Mouse (Mus musculus) heart, embryonic 12.5 days (tissue): ENCODE data around the gene Tbc1d14. TPM values are rescaled to one million over a fixed set of nuclear protein-coding genes. Genes with fewer than 3 reads are reported as not detected.

Experiments used
- ATAC-seq: fragments of 200-750 bp; cut with Nextera tagmentation; 2 replicates; pipeline ENCODE4 v1.8.0; 2017; ENCODE audit warnings: moderate TSS enrichment, moderate library complexity; ENCODE audit not compliant: insufficient number of reproducible peaks, low FRiP score
- H3K27ac ChIP-seq: fragments of 300-500 bp; sonication (generic); 2 replicates; pipeline ENCODE4 v1.5.1; 2016; ENCODE audit warnings: mild to moderate bottlenecking, moderate library complexity; ENCODE audit not compliant: poor library complexity, severe bottlenecking
- H3K27me3 ChIP-seq: fragments of 300-500 bp; sonication (generic); replicated peaks from 2 replicates; pipeline ENCODE4 v1.6.1; 2016; ENCODE audit warnings: mild to moderate bottlenecking, moderate library complexity
- H3K36me3 ChIP-seq: fragments of 300-500 bp; sonication (generic); 2 replicates; pipeline ENCODE4 v1.6.1; 2016; ENCODE audit warnings: mild to moderate bottlenecking, moderate library complexity
- H3K4me1 ChIP-seq: fragments of 300-500 bp; sonication (generic); replicated peaks from 2 replicates; pipeline ENCODE4 v1.6.1; 2016; ENCODE audit warnings: mild to moderate bottlenecking
- H3K4me2 ChIP-seq: fragments of 300-500 bp; sonication (generic); 2 replicates; pipeline ENCODE4 v1.6.1; 2016; ENCODE audit warnings: mild to moderate bottlenecking, moderate library complexity
- H3K4me3 ChIP-seq: fragments of 300-500 bp; sonication (generic); 2 replicates; pipeline ENCODE4 v1.5.1; 2016; ENCODE audit warnings: mild to moderate bottlenecking
- H3K9ac ChIP-seq: fragments of 300-500 bp; sonication (generic); 2 replicates; pipeline ENCODE4 v1.6.1; 2016; ENCODE audit warnings: mild to moderate bottlenecking, moderate library complexity
- H3K9me3 ChIP-seq: fragments of 300-500 bp; sonication (generic); replicated peaks from 2 replicates; pipeline ENCODE4 v1.6.1; 2016; ENCODE audit warnings: mild to moderate bottlenecking, moderate library complexity
- WGBS: fragments of 180-500 bp; shearing (Covaris S2); methylation state at CpG from one replicate; pipeline ENCODE4 v1.1.7; 2016; 5-methylcytosine and 5-hydroxymethylcytosine counted together
- polyA plus RNA-seq: library from polyadenylated mRNA; unstranded; fragments of >200 nt; fragmentation: Nextera tagmentation; extraction: Ambion mirVana; gene quantifications from 2 replicates; pipeline ENCODE4 v1.2.1, GENCODE M21; 2016

Tbc1d14 gene
- polyA plus RNA-seq, 1 experiment from 2014 or later, result 20.0 TPM

- H3K4me2 ChIP-seq, result peak overlapping the region; percentile 35; the same call in 1 of the 2 replicates
- no peak overlapping the region for H3K9ac ChIP-seq
- H3K9me3 ChIP-seq, result no peaks in the 10 kb centered on the region
- peak overlapping the region; percentile 81 for H3K27ac ChIP-seq
- no peak for ATAC-seq
- no peaks in the 10 kb centered on the region for H3K27me3 ChIP-seq
- WGBS, result 41% methylated on average over 5 of the region's 5 CpGs
- H3K36me3 ChIP-seq, result no peaks in the 10 kb centered on the region
- H3K4me3 ChIP-seq, result no peak overlapping the region
- peaks cover 40% of the 10 kb centered on the region for H3K4me1 ChIP-seq
Observed at GRCm38 (mm10) chr5:36554496-36554895, 38.6 kb downstream of the Tbc1d14 start.

- WGBS, result 41% methylated on average over 4 of the region's 4 CpGs
- 0 out of 2 replicates have a peak overlapping the region, but pooled peaks have one; percentile 35 for H3K4me2 ChIP-seq
- no peak for ATAC-seq
- peaks cover 43% of the 10 kb centered on the region for H3K4me1 ChIP-seq
- H3K9me3 ChIP-seq, result no peaks in the 10 kb centered on the region
- no peaks in the 10 kb centered on the region for H3K27me3 ChIP-seq
- H3K36me3 ChIP-seq, result no peaks in the 10 kb centered on the region
- H3K9ac ChIP-seq, result no peak overlapping the region
- no peak overlapping the region for H3K4me3 ChIP-seq
- H3K27ac ChIP-seq, result peak overlapping the region; percentile 81
Observed at GRCm38 (mm10) chr5:36553886-36554285, 39.2 kb downstream of the Tbc1d14 start.

DNA sequence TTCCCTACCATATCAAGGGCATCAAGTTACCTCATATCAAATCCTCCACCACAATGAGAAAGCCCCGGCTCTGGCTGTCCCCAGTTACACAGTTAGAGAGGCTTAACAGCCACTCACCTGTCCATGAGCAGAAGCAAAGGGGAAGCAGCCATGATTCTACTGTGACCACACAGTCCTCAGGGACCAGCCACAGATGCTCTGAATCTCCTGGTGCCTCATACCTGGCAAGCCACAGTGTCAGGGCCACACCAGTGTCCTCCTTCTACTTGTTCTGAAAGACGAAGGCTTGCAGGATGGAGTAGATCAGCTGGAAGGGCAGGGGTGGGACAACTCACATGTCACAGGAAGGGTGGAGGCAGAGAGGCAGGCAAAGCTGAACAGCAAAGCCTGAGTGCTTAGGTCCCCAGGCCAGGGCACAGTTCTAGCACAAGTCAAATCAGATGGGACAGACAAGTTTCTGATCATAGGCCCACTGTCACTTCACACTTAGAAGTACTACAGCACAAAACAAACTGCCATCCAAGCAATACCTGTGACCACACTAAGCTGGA is 39.9 kb downstream of the Tbc1d14 start:
- 59% methylated on average over 2 of the region's 2 CpGs for WGBS
- no peak overlapping the region for H3K9ac ChIP-seq
- ATAC-seq, result no peak

GRCm38 (mm10) chr5:36552391-36552790 is 40.7 kb downstream of the Tbc1d14 start:
- Histone ChIP-seq H3K4me1 (peaks cover 39% of the 10 kb centered on the region), H3K4me2 (no peak overlapping the region), H3K9ac (no peak overlapping the region), H3K27me3 (no peaks in the 10 kb centered on the region), H3K27ac (no peak overlapping the region), H3K9me3 (no peaks in the 10 kb centered on the region), H3K36me3 (no peaks in the 10 kb centered on the region), H3K4me3 (no peak overlapping the region)
- ATAC-seq, result no peak
- 91% methylated on average over 4 of the region's 4 CpGs for WGBS

More for the DNA sequence above, 39.9 kb downstream of the Tbc1d14 start:
- H3K27ac ChIP-seq, result no peak overlapping the region
- peaks cover 45% of the 10 kb centered on the region for H3K4me1 ChIP-seq
- H3K4me2 ChIP-seq, result no peak overlapping the region
- H3K4me3 ChIP-seq, result no peak overlapping the region
- H3K9me3 ChIP-seq, result no peaks in the 10 kb centered on the region
- H3K36me3 ChIP-seq, result no peaks in the 10 kb centered on the region
- no peaks in the 10 kb centered on the region for H3K27me3 ChIP-seq

GRCm38 (mm10) chr5:36549243-36549642 is 43.8 kb downstream of the Tbc1d14 start:
- Histone ChIP-seq H3K27me3 (no peaks in the 10 kb centered on the region), H3K9me3 (no peaks in the 10 kb centered on the region), H3K36me3 (no peaks in the 10 kb centered on the region), H3K27ac (no peak overlapping the region), H3K9ac (0 out of 2 replicates have a peak overlapping the region, but pooled peaks have one; percentile 40), H3K4me1 (peaks cover 34% of the 10 kb centered on the region), H3K4me3 (no peak overlapping the region), H3K4me2 (no peak overlapping the region)
- WGBS, result 63% methylated on average over 6 of the region's 6 CpGs
- no peak for ATAC-seq

GRCm38 (mm10) chr5:36544765-36545164 is 48.3 kb downstream of the Tbc1d14 start:
- Histone ChIP-seq H3K27ac (no peak overlapping the region), H3K4me1 (peaks cover 14% of the 10 kb centered on the region), H3K36me3 (no peaks in the 10 kb centered on the region), H3K9me3 (no peaks in the 10 kb centered on the region), H3K4me2 (no peak overlapping the region), H3K9ac (no peak overlapping the region), H3K4me3 (no peak overlapping the region), H3K27me3 (no peaks in the 10 kb centered on the region)
- 86% methylated on average over 1 of the region's 1 CpGs for WGBS
- ATAC-seq, result no peak

DNA sequence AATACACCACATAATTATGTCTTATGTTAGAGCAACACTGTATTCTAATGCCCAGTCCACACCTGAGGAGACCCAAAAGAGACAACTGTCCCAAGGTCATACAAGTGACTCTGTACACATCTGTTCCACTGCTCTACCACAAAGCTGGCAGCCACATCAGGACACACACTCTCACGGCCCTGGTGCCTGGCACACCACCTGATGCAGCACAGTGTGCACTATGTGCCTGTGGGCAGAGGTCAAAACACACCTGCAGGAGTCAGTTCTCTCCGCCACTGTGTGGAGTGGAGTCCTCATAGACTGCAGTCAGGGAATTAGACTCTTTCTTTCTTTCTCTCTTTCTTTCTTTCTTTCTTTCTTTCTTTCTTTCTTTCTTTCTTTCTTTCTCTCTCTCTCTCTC is 52.1 kb downstream of the Tbc1d14 start:
- Histone ChIP-seq H3K9ac (no peak overlapping the region), H3K4me1 (peaks cover 3% of the 10 kb centered on the region; the same call in 1 of the 2 replicates), H3K27ac (no peak overlapping the region), H3K27me3 (no peaks in the 10 kb centered on the region), H3K4me3 (no peak overlapping the region), H3K4me2 (no peak overlapping the region), H3K9me3 (no peaks in the 10 kb centered on the region), H3K36me3 (no peaks in the 10 kb centered on the region)
- no peak for ATAC-seq
- 83% methylated on average over 2 of the region's 2 CpGs for WGBS

DNA sequence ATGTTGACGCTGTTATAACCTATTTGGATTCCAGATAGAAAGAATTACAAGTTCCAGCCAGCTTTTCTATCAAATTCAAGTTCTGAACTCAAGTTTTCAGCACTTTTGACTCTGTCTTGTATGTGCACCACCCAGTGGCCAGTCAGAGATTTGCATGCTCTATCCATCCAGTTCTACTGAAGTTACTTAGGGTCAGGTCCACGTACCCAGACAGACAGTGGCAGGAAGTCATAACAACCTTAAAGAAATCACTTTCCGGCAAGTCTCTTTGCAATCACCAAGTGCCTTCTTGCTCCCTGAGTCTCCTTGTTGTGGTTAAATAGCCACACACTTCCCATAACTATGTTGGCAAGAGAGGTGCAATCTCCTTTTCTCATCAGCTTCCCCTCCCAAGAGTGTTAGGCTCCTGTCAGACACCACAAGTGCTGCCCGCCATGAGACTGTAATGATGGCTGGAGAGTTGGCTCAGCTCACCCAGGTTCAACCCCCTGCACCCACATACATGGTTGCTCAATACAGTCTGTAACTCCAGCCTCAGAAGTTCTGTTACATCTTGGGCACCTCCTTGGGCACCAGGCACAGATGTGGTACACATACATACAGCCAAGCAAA is 54.4 kb downstream of the Tbc1d14 start:
- ATAC-seq, result no peak
- Histone ChIP-seq H3K9ac (no peak overlapping the region), H3K36me3 (no peaks in the 10 kb centered on the region), H3K27me3 (no peaks in the 10 kb centered on the region), H3K27ac (no peak overlapping the region), H3K4me3 (no peak overlapping the region), H3K4me1 (peaks cover 6% of the 10 kb centered on the region; the same call in 1 of the 2 replicates), H3K4me2 (no peak overlapping the region), H3K9me3 (no peaks in the 10 kb centered on the region)
- 29% methylated on average over 4 of the region's 4 CpGs for WGBS

DNA sequence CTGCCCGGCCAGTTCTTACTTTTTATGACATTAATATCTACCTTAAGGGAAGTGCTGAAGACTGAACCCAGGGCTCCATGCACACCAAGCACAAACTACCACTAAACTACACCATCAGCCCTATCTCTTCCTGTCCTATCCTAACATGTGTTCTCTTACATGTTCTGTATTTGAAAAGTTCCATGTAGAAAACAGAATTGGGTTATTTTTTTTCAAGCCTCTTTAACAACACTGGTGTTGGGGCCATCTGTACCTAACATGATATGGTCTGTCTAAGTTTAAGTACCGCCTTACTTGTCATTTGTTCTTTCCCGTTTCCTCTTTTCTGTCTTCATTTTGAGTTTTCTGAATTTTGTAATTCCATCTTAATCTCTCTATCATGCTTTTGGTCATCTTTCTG is 56.7 kb downstream of the Tbc1d14 start:
- no peak overlapping the region for H3K4me2 ChIP-seq
- H3K36me3 ChIP-seq, result no peaks in the 10 kb centered on the region
- H3K27ac ChIP-seq, result no peak overlapping the region
- no peak overlapping the region for H3K9ac ChIP-seq
- no peak for ATAC-seq
- no peak overlapping the region for H3K4me3 ChIP-seq
- WGBS, result 80% methylated on average over 3 of the region's 3 CpGs
- peaks cover 6% of the 10 kb centered on the region; the same call in 1 of the 2 replicates for H3K4me1 ChIP-seq
- no peaks in the 10 kb centered on the region for H3K9me3 ChIP-seq
- H3K27me3 ChIP-seq, result no peaks in the 10 kb centered on the region

DNA sequence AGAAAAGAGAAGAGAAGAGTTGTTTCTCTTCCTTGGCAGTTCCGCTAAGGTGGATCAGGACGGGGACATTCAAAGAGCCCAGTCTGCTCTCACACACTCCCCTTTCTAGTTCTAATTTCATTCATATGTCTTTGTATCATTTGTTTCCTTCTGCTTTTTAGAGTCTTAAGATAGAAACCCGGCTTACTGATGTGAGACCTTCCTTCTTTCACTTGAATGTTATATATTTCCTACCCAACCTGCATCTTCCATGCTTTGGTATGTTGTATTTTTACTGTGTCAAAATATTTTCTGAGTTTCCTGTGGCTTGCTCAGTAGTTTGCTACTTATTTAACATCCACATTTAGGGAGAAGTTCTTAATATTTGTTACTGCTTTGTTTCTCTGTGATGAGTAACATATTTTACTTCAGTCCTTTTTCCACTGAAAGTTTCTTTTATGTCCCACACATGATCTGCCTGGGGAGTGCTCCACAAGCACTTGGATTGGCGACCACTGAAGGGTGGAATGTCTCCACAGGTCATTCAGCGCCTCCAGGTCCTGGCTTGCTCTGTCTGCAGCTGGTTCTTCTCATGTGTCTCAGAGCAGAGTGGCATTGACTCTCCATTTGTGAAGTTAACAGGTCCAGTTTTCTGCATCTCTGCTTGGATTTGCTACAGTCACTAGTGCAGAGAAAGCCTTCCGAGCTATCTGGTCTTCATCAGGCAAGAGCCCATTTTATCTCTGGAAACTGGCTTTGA is 57.5 kb downstream of the Tbc1d14 start:
- WGBS, result 68% methylated on average over 6 of the region's 6 CpGs
- Histone ChIP-seq H3K27me3 (no peaks in the 10 kb centered on the region), H3K27ac (no peak overlapping the region), H3K9ac (no peak overlapping the region), H3K4me2 (no peak overlapping the region), H3K36me3 (no peaks in the 10 kb centered on the region), H3K9me3 (no peaks in the 10 kb centered on the region), H3K4me1 (peaks cover 6% of the 10 kb centered on the region; the same call in 1 of the 2 replicates), H3K4me3 (no peak overlapping the region)
- no peak for ATAC-seq

DNA sequence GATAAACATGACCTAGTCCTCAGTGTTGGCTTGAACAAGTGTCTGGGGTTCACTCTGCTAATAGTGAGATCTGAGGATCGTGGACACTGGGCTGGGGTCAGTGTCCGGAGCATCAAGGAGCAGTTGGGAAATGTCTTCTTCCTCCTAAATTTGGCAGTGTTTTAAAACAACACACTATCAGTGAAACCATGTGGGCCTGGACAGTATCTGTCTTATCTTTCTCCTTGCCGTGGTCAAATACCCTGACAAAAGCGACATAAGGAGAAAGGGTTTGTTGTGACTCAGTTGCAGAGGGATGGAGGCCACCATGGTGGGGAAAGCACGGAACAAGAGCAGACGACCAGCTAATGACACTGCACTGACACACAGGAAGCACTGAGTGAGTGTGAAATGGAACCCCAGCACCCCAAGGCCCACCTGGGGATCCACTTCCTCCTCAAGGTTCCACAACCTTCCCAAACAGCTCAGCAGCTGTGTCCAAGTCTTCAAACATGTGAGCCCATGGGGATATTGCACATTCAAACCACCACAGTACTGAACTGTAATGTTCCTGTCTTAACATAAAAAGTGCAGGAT is 58.5 kb downstream of the Tbc1d14 start:
- peaks cover 11% of the 10 kb centered on the region for H3K4me1 ChIP-seq
- no peak overlapping the region for H3K9ac ChIP-seq
- WGBS, result 25% methylated on average over 6 of the region's 6 CpGs
- H3K9me3 ChIP-seq, result no peaks in the 10 kb centered on the region
- H3K4me3 ChIP-seq, result no peak overlapping the region
- H3K27me3 ChIP-seq, result no peaks in the 10 kb centered on the region
- no peak overlapping the region for H3K4me2 ChIP-seq
- no peak overlapping the region for H3K27ac ChIP-seq
- no peaks in the 10 kb centered on the region for H3K36me3 ChIP-seq
- no peak for ATAC-seq
